Mouse (Mus musculus): ENCODE data around the gene Nbl1. TPM values are rescaled to one million over a fixed set of nuclear protein-coding genes. Genes with fewer than 3 reads are reported as not detected.

The Nbl1 gene
- polyA plus RNA-seq, 1 experiment = 160 TPM

DNA sequence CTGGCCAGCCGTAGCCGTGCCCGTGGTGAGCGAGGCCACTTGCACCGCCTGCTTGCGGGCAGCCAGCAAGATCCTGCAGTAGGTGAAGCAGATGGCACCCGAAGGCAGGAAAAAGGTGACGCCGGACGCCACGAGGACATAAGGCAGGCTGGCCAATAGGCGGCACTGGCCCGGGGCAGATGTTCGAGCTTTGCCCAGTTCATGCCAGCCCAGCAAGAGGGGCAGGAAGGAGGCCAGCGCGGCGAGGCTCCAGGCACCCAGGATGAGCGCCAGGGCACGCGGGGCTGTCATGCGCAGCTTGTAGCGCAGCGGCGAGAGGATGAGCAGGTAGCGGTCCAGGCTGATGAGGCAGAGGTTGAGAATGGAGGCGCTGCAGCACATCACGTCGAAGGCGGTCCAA, 18.7 kb downstream of the Nbl1 start:
- 30% methylated on average over 29 of the region's 29 CpGs for WGBS

DNA sequence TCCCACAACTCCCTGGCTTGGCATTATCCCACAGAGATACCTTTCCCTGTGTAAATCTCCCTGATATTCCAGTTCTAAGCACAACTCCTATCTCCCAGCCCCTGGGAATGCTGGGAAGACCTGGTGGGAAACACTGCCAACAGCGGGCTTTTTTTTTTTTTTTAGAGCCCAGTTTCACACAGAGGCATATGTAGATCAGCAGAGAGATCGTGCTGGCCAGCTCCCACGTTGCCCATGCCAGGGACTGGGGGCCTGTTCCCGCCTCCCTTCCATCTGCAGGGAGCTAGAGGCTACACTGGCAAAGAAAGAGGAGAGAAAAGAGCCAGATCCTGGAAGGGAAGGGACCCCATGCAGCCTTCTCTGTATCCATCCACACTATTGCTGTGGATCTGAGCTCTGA, 24.5 kb downstream of the Nbl1 start:
- H3K36me3 ChIP-seq (ENCODE audit: control insufficient read depth, insufficient read depth, low read length) = no peaks in the 10 kb centered on the region
- TF ChIP-seq POLR2A (IDR thresholded peaks at IDR 0.05; ENCODE audit: low read depth, low read length) (no peak), CTCF (IDR thresholded peaks at IDR 0.05; ENCODE audit: extremely low read depth, insufficient read length, insufficient replicate concordance, low read depth, low read length) (no peak)
- no peak overlapping the region for H3K27ac ChIP-seq (ENCODE audit: insufficient read depth, low read depth, low read length)
- H3K4me1 ChIP-seq (ENCODE audit: control insufficient read depth, insufficient read depth, insufficient read length, low read length) = no peaks in the 10 kb centered on the region; the same call in 1 of the 2 replicates
- WGBS = 35% methylated on average over 4 of the region's 4 CpGs
- H3K27me3 ChIP-seq (ENCODE audit: control insufficient read depth, insufficient read depth, low read length) = no peaks in the 10 kb centered on the region; the same call in 1 of the 2 replicates
- no peak overlapping the region for H3K4me3 ChIP-seq (ENCODE audit: low read depth, low read length)

More for the DNA sequence above, 18.7 kb downstream of the Nbl1 start:
- Histone ChIP-seq H3K4me3 (ENCODE audit: low read depth, low read length) (peak overlapping the region; percentile 61; the same call in 1 of the 2 replicates), H3K36me3 (ENCODE audit: control insufficient read depth, insufficient read depth, low read length) (no peaks in the 10 kb centered on the region), H3K4me1 (ENCODE audit: control insufficient read depth, insufficient read depth, insufficient read length, low read length) (peaks cover 11% of the 10 kb centered on the region), H3K27me3 (ENCODE audit: control insufficient read depth, insufficient read depth, low read length) (peaks cover 23% of the 10 kb centered on the region), H3K27ac (ENCODE audit: insufficient read depth, low read depth, low read length) (no peak overlapping the region)
- TF ChIP-seq POLR2A (IDR thresholded peaks at IDR 0.05; ENCODE audit: low read depth, low read length) (no peak), CTCF (IDR thresholded peaks at IDR 0.05; ENCODE audit: extremely low read depth, insufficient read length, insufficient replicate concordance, low read depth, low read length) (no peak)

DNA sequence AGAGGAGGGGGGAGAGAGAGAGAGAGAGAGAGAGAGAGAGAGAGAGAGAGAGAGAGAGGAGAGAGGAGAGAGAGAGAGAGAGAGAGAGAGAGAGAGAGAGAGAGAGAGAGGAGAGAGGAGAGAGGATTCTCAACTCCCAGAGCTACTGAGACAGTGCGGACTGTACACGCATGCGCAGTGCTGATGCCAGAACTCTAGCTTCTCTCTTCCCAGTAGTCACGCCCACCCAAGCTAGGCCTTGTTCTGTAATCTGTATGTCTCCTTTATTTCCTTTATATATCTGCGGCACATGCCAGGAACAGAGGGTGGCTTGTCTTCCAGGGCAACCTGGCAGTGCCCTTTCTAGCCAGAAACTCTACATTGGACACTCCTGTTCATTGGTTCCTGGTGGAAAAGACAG, 28.0 kb downstream of the Nbl1 start:
- Histone ChIP-seq H3K36me3 (ENCODE audit: control insufficient read depth, insufficient read depth, low read length) (no peaks in the 10 kb centered on the region), H3K27ac (ENCODE audit: insufficient read depth, low read depth, low read length) (no peak overlapping the region), H3K4me1 (ENCODE audit: control insufficient read depth, insufficient read depth, insufficient read length, low read length) (peaks cover 3% of the 10 kb centered on the region; the same call in 1 of the 2 replicates), H3K4me3 (ENCODE audit: low read depth, low read length) (no peak overlapping the region), H3K27me3 (ENCODE audit: control insufficient read depth, insufficient read depth, low read length) (no peaks in the 10 kb centered on the region)
- TF ChIP-seq POLR2A (IDR thresholded peaks at IDR 0.05; ENCODE audit: low read depth, low read length) = no peak
- TF ChIP-seq CTCF (IDR thresholded peaks at IDR 0.05; ENCODE audit: extremely low read depth, insufficient read length, insufficient replicate concordance, low read depth, low read length) = no peak
- WGBS = 82% methylated on average over 5 of the region's 5 CpGs

DNA sequence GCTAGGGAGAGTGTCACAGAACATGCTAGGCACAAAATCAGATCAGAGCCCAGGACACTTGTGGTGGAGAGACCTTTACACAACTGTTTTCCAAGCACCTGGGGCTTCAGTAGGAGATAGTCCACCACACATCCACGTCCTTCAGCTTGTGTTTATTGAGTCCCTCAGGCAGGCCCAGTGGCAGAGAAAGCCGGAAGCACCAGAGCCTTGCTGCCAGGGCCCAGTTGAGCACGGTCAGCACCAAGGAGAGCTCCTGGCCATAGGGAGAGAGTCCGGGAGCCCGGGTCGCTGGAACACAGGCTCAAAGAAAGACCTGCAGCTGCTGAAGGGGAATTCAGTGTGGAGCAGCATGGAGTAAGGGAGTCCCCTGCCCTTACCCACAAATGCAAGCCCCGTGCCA, 33.2 kb downstream of the Nbl1 start:
- H3K27ac ChIP-seq (ENCODE audit: insufficient read depth, low read depth, low read length) = no peak overlapping the region
- TF ChIP-seq POLR2A (IDR thresholded peaks at IDR 0.05; ENCODE audit: low read depth, low read length) (no peak), CTCF (IDR thresholded peaks at IDR 0.05; ENCODE audit: extremely low read depth, insufficient read length, insufficient replicate concordance, low read depth, low read length) (no peak)
- no peak overlapping the region for H3K4me3 ChIP-seq (ENCODE audit: low read depth, low read length)
- H3K27me3 ChIP-seq (ENCODE audit: control insufficient read depth, insufficient read depth, low read length) = no peaks in the 10 kb centered on the region
- peaks cover 3% of the 10 kb centered on the region; the same call in 1 of the 2 replicates for H3K4me1 ChIP-seq (ENCODE audit: control insufficient read depth, insufficient read depth, insufficient read length, low read length)
- 14% methylated on average over 7 of the region's 7 CpGs for WGBS
- peaks cover 20% of the 10 kb centered on the region for H3K36me3 ChIP-seq (ENCODE audit: control insufficient read depth, insufficient read depth, low read length)

DNA sequence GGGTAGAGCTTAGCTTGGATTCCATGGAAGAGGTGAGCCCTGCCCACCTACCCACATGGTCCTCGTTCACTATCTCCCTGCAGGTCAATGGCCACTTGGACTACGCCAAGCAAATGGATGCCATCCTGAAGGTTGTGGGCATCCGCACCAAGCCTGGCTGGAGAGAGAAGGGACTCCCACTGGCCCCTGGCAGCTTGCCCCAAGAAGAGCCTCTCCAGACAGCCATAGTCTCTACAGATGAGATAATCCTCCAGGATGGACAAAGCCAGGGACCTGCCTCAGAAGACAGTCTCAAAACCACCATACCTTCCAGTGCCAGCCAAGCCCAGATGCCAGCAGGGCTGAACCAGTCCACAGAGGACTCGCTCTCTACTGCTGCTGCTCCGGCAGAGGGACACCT, 34.8 kb downstream of the Nbl1 start:
- Histone ChIP-seq H3K36me3 (ENCODE audit: control insufficient read depth, insufficient read depth, low read length) (peaks cover 26% of the 10 kb centered on the region), H3K27ac (ENCODE audit: insufficient read depth, low read depth, low read length) (no peak overlapping the region), H3K27me3 (ENCODE audit: control insufficient read depth, insufficient read depth, low read length) (no peaks in the 10 kb centered on the region), H3K4me3 (ENCODE audit: low read depth, low read length) (no peak overlapping the region), H3K4me1 (ENCODE audit: control insufficient read depth, insufficient read depth, insufficient read length, low read length) (peaks cover 3% of the 10 kb centered on the region)
- 92% methylated on average over 5 of the region's 5 CpGs for WGBS
- TF ChIP-seq POLR2A (IDR thresholded peaks at IDR 0.05; ENCODE audit: low read depth, low read length) = no peak
- TF ChIP-seq CTCF (IDR thresholded peaks at IDR 0.05; ENCODE audit: extremely low read depth, insufficient read length, insufficient replicate concordance, low read depth, low read length) = no peak

DNA sequence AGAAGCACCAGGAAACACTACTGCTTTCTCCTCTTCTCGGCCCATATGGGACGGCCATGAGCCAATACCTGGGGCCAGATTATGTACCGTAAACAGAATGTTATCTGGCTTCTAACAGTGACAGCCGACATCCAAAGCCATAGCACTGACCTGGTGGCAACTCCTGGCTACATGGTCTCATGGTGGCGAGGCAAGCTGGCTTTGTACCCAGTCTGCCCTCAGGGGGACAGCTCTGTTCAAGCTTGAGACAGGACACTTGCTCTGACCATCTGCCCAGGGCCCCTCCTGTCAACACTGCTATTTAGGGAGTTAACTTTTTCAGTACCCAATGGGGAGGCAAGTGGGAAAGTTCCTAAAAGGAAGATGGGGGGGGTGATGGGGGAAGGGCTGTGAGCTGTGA, 35.5 kb downstream of the Nbl1 start:
- Histone ChIP-seq H3K36me3 (ENCODE audit: control insufficient read depth, insufficient read depth, low read length) (peaks cover 26% of the 10 kb centered on the region), H3K27ac (ENCODE audit: insufficient read depth, low read depth, low read length) (no peak overlapping the region), H3K4me3 (ENCODE audit: low read depth, low read length) (no peak overlapping the region), H3K27me3 (ENCODE audit: control insufficient read depth, insufficient read depth, low read length) (no peaks in the 10 kb centered on the region), H3K4me1 (ENCODE audit: control insufficient read depth, insufficient read depth, insufficient read length, low read length) (peaks cover 3% of the 10 kb centered on the region)
- WGBS = 76% methylated on average over 5 of the region's 5 CpGs
- TF ChIP-seq POLR2A (IDR thresholded peaks at IDR 0.05; ENCODE audit: low read depth, low read length) (no peak), CTCF (IDR thresholded peaks at IDR 0.05; ENCODE audit: extremely low read depth, insufficient read length, insufficient replicate concordance, low read depth, low read length) (no peak)

DNA sequence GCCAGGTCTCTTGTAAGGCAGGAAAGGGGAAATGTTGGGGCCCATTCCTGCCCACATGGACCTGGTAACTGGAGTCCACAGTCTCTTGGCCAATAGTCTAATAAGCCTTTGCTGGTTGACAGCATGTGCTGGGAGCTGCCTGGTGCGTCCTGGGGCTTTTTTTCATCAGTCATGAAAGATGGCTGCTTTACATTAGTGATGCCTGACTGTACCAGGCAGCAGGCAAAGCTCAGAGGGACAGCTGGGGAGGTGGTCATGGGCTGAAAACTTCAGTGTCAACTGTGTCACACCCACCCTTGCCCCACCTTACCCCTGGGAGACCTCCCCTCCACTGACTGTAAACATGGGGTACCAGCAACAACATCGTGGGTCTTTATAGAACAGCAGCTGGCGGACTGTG, 37.0 kb downstream of the Nbl1 start:
- 88% methylated on average over 3 of the region's 3 CpGs for WGBS
- TF ChIP-seq CTCF (IDR thresholded peaks at IDR 0.05; ENCODE audit: extremely low read depth, insufficient read length, insufficient replicate concordance, low read depth, low read length) (no peak), POLR2A (IDR thresholded peaks at IDR 0.05; ENCODE audit: low read depth, low read length) (no peak)

More for the DNA sequence above, 37.0 kb downstream of the Nbl1 start:
- H3K4me1 ChIP-seq (ENCODE audit: control insufficient read depth, insufficient read depth, insufficient read length, low read length) = peaks cover 2% of the 10 kb centered on the region
- H3K27ac ChIP-seq (ENCODE audit: insufficient read depth, low read depth, low read length) = no peak overlapping the region
- H3K36me3 ChIP-seq (ENCODE audit: control insufficient read depth, insufficient read depth, low read length) = peaks cover 26% of the 10 kb centered on the region
- H3K4me3 ChIP-seq (ENCODE audit: low read depth, low read length) = no peak overlapping the region
- no peaks in the 10 kb centered on the region for H3K27me3 ChIP-seq (ENCODE audit: control insufficient read depth, insufficient read depth, low read length)
